Mouse (Mus musculus) heart, postnatal 10 days (tissue): Measurements from ENCODE around the gene Siglecg. TPM values are rescaled to one million over a fixed set of nuclear protein-coding genes. Genes with fewer than 3 reads are reported as not detected.

Source experiments
- microRNA-seq, 2 experiments: library from miRNA; unstranded; fragments of <30 nt; microRNA quantifications; one replicate each; pipeline ENCODE4 v1.2.0; 2022
- total RNA-seq, 2 experiments: library from RNA; stranded (reverse); gene quantifications; 2 replicates each; pipeline ENCODE4 v1.2.3; 2021

Gene Siglecg
- total RNA-seq, 2 experiments from 2014 or later: 0.14 to 0.20 TPM

Small RNA genes lying within 50 kb of the gene (microRNA-seq; reads per million reads assigned to microRNA genes)
- gene Mir7051: 4.3 to 4.5 reads per million in 2 experiments

Other genes with a start within 250 kb of the Siglecg start
- gene Zfp715, start 94.9 kb upstream of the Siglecg start, total RNA-seq: 10 to 100 TPM; 16.7 to 20.1 TPM
- not detected for gene Siglecf, start 56.9 kb upstream of the Siglecg start, total RNA-seq
- not detected for gene Lim2, start 19.5 kb downstream of the Siglecg start, total RNA-seq
- gene Nkg7, start 28.9 kb downstream of the Siglecg start, total RNA-seq: not detected
- not detected for gene Cldnd2, start 32.6 kb downstream of the Siglecg start, total RNA-seq
- 1,000 to 10,000 TPM; 1,079 to 1,148 TPM for gene Etfb, start 35.9 kb downstream of the Siglecg start, total RNA-seq
- gene Gm45233, start 35.9 kb downstream of the Siglecg start, total RNA-seq: 1 to 10 TPM; 1.7 to 2.1 TPM
- gene Vsig10l, start 54.9 kb downstream of the Siglecg start, total RNA-seq: 1 to 10 TPM; 4.4 to 5.0 TPM
- gene Iglon5, start 81.9 kb downstream of the Siglecg start, total RNA-seq: under 1 TPM; 0.37 to 0.89 TPM
- not detected for gene 4931406B18Rik, start 97.7 kb downstream of the Siglecg start, total RNA-seq
- 1 to 10 TPM; 2.2 to 2.3 TPM for gene Cd33, start 136.2 kb downstream of the Siglecg start, total RNA-seq
- gene Zfp658, start 154.1 kb downstream of the Siglecg start, total RNA-seq: 1 to 10 TPM in 1 of 2 experiments, under 1 TPM in 1; 0.81 to 1.5 TPM
- 1 to 10 TPM; 9.2 to 9.5 TPM for gene Zfp719, start 171.4 kb downstream of the Siglecg start, total RNA-seq
- gene Zfp819, start 199.0 kb downstream of the Siglecg start, total RNA-seq: not detected
- not detected for gene Ceacam18, start 226.5 kb downstream of the Siglecg start, total RNA-seq